Mouse (Mus musculus): Measurements from ENCODE around the gene Sdccag8. TPM values are rescaled to one million over a fixed set of nuclear protein-coding genes. Genes with fewer than 3 reads are reported as not detected.

Sdccag8 gene
- polyA plus RNA-seq, 1 experiment from 2014 or later, result 19.1 TPM

GRCm38 (mm10) chr1:176849377-176849776 is 34.9 kb downstream of the Sdccag8 start:
- WGBS, result 69% methylated on average over 2 of the region's 2 CpGs

DNA sequence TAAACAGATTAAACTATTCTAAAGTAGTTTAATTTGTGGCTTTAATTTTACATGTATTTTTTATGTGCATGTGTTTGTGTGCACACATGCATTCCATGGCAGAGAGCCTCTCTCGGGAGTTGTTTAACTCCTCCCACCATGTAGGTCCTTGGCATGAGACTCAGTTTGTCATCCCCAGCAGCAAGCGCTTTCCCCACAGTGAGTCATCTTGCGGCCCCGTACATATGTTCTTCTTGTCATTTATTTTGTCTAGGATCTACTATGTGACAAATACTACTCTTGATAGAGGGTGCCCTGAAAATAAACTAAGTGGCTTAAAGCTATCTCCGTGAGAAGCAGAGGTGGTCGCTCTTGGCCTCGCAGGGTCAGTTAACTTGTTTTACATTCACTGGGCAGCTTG is 36.9 kb downstream of the Sdccag8 start:
- no peak for ATAC-seq (ENCODE audit: insufficient number of reproducible peaks, insufficient read depth, low FRiP score, low TSS enrichment, low read depth)
- H3K36me3 ChIP-seq, result peaks cover 17% of the 10 kb centered on the region
- H3K9ac ChIP-seq, result no peak overlapping the region
- H3K27me3 ChIP-seq, result no peaks in the 10 kb centered on the region
- H3K4me1 ChIP-seq, result peaks cover 6% of the 10 kb centered on the region
- 98% methylated on average over 7 of the region's 7 CpGs for WGBS
- H3K9me3 ChIP-seq, result peaks cover 8% of the 10 kb centered on the region
- H3K4me3 ChIP-seq, result no peak overlapping the region
- no peak overlapping the region for H3K27ac ChIP-seq
- no peak overlapping the region for H3K4me2 ChIP-seq

More at GRCm38 (mm10) chr1:176849377-176849776, 34.9 kb downstream of the Sdccag8 start:
- Histone ChIP-seq H3K4me2 (no peak overlapping the region), H3K9me3 (peaks cover 8% of the 10 kb centered on the region), H3K36me3 (peaks cover 23% of the 10 kb centered on the region), H3K27ac (no peak overlapping the region), H3K9ac (no peak overlapping the region), H3K4me1 (peaks cover 6% of the 10 kb centered on the region), H3K27me3 (no peaks in the 10 kb centered on the region), H3K4me3 (no peak overlapping the region)
- no peak for ATAC-seq (ENCODE audit: insufficient number of reproducible peaks, insufficient read depth, low FRiP score, low TSS enrichment, low read depth)

- no peak for ATAC-seq (ENCODE audit: insufficient number of reproducible peaks, insufficient read depth, low FRiP score, low TSS enrichment, low read depth)
- 77% methylated on average over 9 of the region's 9 CpGs for WGBS
- H3K4me3 ChIP-seq, result no peak overlapping the region
- no peak overlapping the region for H3K4me2 ChIP-seq
- H3K36me3 ChIP-seq, result peaks cover 17% of the 10 kb centered on the region
- H3K9me3 ChIP-seq, result peaks cover 8% of the 10 kb centered on the region
- no peak overlapping the region for H3K27ac ChIP-seq
- peaks cover 6% of the 10 kb centered on the region for H3K4me1 ChIP-seq
- H3K9ac ChIP-seq, result no peak overlapping the region
- no peaks in the 10 kb centered on the region for H3K27me3 ChIP-seq
Measured at GRCm38 (mm10) chr1:176852813-176853590, 38.5 kb downstream of the Sdccag8 start.

DNA sequence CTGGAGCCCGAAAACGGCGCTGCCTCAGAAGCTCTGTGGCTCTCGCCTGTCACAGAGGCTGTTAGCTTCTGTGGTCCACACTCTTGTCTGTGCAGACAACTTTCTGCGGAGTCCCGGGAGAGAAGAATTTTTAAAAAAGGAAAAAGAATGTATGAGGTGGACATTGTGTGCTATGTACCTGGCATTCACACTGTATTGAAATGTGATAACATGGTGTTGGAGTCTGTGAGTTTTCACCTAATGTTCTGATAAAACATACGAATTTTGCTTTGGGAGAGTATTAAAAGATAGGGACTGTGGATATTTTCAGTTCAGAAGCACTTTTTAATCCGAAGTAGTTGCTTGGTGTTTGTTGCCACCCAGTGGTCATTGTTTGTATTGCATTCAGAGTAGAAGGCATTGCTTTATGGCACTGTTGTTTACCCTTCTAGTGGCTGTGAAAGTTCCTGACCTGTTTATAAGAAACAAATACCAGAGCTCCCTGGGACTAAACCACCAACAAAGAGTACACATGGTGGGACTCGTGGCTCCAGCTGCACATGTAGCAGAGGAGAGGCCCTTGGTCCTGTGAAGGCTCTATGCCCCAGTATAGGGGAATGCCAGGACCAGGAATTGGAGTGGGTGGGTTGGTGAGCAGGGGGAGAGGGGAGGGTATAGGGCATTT is 47.7 kb downstream of the Sdccag8 start:
- Histone ChIP-seq H3K27me3 (no peaks in the 10 kb centered on the region), H3K4me3 (no peak overlapping the region), H3K9me3 (no peaks in the 10 kb centered on the region), H3K9ac (no peak overlapping the region), H3K36me3 (no peaks in the 10 kb centered on the region), H3K4me2 (no peak overlapping the region), H3K27ac (no peak overlapping the region), H3K4me1 (peaks cover 8% of the 10 kb centered on the region)
- WGBS, result 54% methylated on average over 9 of the region's 9 CpGs
- ATAC-seq (ENCODE audit: insufficient number of reproducible peaks, insufficient read depth, low FRiP score, low TSS enrichment, low read depth), result no peak

DNA sequence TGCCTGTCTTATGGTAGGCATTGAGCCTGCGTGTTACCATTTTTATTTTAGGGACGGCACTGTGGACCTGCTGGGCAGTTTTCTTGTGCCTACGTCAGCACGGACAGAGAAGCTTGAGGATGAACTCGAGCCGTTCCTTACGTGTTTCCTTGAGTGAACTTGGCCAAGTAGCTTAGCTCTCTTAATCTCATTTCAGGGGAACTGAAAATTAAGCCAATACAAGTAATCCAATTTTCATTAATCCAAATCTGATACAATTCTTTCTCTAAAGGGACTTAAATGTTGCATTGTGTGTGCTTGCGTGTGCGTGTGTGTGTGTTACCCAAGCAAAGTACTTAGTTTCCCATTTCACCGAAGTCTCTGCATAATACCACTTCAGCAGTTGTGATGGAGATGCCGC is 56.0 kb downstream of the Sdccag8 start:
- Histone ChIP-seq H3K9me3 (no peaks in the 10 kb centered on the region), H3K27ac (no peak overlapping the region)
- 86% methylated on average over 11 of the region's 11 CpGs for WGBS

DNA sequence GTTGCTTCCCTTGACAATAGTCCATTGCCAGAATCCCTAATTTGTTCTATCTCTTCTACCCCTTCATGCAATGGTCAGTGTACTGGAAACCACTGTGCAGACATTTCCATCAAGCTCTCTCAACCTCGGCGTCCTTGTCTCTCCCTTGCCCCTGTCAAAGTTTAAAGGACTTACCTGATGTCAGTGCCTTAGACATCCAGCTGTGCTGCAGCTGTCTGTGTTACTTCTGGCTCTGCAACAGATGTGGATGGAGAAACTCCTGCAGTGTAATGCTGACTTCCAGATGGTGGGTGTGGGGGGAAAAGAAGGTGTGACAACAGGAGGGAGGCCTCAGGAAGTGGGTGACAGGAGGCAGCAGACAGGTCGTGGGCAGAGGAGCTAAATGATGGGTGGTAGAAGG is 57.5 kb downstream of the Sdccag8 start:
- H3K4me2 ChIP-seq, result no peak overlapping the region
- WGBS, result 54% methylated on average over 3 of the region's 3 CpGs
- H3K9me3 ChIP-seq, result no peaks in the 10 kb centered on the region
- ATAC-seq (ENCODE audit: insufficient number of reproducible peaks, insufficient read depth, low FRiP score, low TSS enrichment, low read depth), result no peak
- H3K27me3 ChIP-seq, result no peaks in the 10 kb centered on the region
- H3K4me1 ChIP-seq, result no peaks in the 10 kb centered on the region
- peaks cover 11% of the 10 kb centered on the region; the same call in 1 of the 2 replicates for H3K36me3 ChIP-seq
- no peak overlapping the region for H3K9ac ChIP-seq
- H3K27ac ChIP-seq, result no peak overlapping the region
- no peak overlapping the region for H3K4me3 ChIP-seq

More for the DNA sequence above, 56.0 kb downstream of the Sdccag8 start:
- H3K27me3 ChIP-seq, result no peaks in the 10 kb centered on the region
- no peak for ATAC-seq (ENCODE audit: insufficient number of reproducible peaks, insufficient read depth, low FRiP score, low TSS enrichment, low read depth)
- H3K9ac ChIP-seq, result no peak overlapping the region
- no peak overlapping the region for H3K4me3 ChIP-seq
- H3K4me1 ChIP-seq, result peaks cover 8% of the 10 kb centered on the region
- H3K36me3 ChIP-seq, result peaks cover 11% of the 10 kb centered on the region; the same call in 1 of the 2 replicates
- no peak overlapping the region for H3K4me2 ChIP-seq

DNA sequence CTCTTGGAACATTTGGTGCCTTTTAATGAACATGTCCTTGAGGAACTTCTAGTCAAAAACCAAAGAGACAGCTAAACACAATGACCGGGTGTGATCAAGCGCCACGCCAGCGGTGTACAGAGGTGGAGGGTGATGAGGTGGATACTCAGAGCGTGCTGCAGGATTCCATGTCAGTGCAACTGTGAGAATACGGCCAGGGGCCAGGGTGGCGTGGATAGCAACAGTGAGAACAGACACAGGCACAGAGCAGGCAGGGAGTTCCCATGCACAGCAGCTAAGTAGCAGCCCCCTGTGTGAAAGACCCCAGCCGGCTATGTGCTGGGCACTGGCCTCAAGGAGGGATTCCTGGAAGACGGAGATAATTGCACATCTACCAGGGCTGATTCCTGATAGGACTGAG is 59.0 kb downstream of the Sdccag8 start:
- Histone ChIP-seq H3K4me2 (no peak overlapping the region), H3K27me3 (no peaks in the 10 kb centered on the region), H3K4me1 (no peaks in the 10 kb centered on the region), H3K4me3 (no peak overlapping the region), H3K27ac (no peak overlapping the region), H3K9ac (no peak overlapping the region), H3K9me3 (no peaks in the 10 kb centered on the region), H3K36me3 (peaks cover 8% of the 10 kb centered on the region; the same call in 1 of the 2 replicates)
- ATAC-seq (ENCODE audit: insufficient number of reproducible peaks, insufficient read depth, low FRiP score, low TSS enrichment, low read depth), result no peak
- 85% methylated on average over 9 of the region's 9 CpGs for WGBS

- Histone ChIP-seq H3K9ac (no peak overlapping the region), H3K36me3 (peaks cover 4% of the 10 kb centered on the region; the same call in 1 of the 2 replicates), H3K27me3 (no peaks in the 10 kb centered on the region), H3K4me3 (no peak overlapping the region), H3K27ac (no peak overlapping the region), H3K4me2 (no peak overlapping the region), H3K9me3 (no peaks in the 10 kb centered on the region), H3K4me1 (no peaks in the 10 kb centered on the region)
- ATAC-seq (ENCODE audit: insufficient number of reproducible peaks, insufficient read depth, low FRiP score, low TSS enrichment, low read depth), result no peak
Measured at GRCm38 (mm10) chr1:176874155-176874554, 59.7 kb downstream of the Sdccag8 start.

DNA sequence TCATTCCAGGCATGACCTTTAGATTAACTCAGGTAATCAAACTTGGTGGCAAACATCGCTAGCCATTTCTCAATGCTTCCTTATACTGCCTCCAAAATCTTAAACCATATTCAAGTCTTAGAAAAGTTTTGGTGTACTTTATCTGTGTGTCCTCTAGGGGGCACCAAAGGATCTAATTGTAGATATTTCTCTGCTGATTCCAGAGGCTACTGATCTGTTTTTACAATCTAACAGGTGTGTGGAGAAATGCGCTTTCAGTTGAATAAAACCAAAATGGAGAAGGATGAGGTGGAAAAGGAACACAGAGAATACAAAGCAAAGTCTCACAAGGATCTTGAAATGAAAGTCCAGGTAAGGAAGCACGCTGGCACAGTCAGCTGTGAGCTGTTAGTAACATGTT is 63.3 kb downstream of the Sdccag8 start:
- Histone ChIP-seq H3K4me3 (no peak overlapping the region), H3K27ac (no peak overlapping the region), H3K9ac (no peak overlapping the region), H3K27me3 (no peaks in the 10 kb centered on the region), H3K36me3 (no peaks in the 10 kb centered on the region), H3K9me3 (no peaks in the 10 kb centered on the region), H3K4me1 (no peaks in the 10 kb centered on the region), H3K4me2 (no peak overlapping the region)
- 25% methylated on average over 3 of the region's 3 CpGs for WGBS
- no peak for ATAC-seq (ENCODE audit: insufficient number of reproducible peaks, insufficient read depth, low FRiP score, low TSS enrichment, low read depth)

GRCm38 (mm10) chr1:176879005-176879404 is 64.5 kb downstream of the Sdccag8 start:
- 47% methylated on average over 2 of the region's 2 CpGs for WGBS

DNA sequence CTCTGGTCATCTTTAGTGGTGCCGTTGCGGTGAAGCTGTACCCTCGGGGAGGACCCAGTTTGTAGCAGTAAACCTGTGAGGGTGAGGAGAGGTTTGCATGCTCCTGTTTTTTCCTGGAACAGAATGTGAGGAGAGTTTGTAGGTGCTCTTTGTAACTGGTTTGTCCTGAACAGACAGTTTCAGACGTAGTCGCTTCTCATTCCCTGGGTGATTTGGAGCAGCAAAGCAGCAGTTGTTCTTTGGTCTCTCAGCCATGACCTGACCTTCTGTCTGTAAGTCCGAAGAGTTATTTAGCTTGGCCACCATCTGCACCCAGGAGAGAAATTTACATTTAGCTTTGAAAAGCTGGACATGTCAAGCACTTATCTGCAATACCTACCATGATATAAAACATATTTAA is 65.2 kb downstream of the Sdccag8 start:
- Histone ChIP-seq H3K4me1 (no peaks in the 10 kb centered on the region), H3K9me3 (no peaks in the 10 kb centered on the region)
- 50% methylated on average over 6 of the region's 6 CpGs for WGBS

More at GRCm38 (mm10) chr1:176879005-176879404, 64.5 kb downstream of the Sdccag8 start:
- Histone ChIP-seq H3K27me3 (no peaks in the 10 kb centered on the region), H3K36me3 (no peaks in the 10 kb centered on the region), H3K4me1 (no peaks in the 10 kb centered on the region), H3K4me2 (no peak overlapping the region), H3K9me3 (no peaks in the 10 kb centered on the region), H3K4me3 (no peak overlapping the region), H3K27ac (no peak overlapping the region), H3K9ac (no peak overlapping the region)
- ATAC-seq (ENCODE audit: insufficient number of reproducible peaks, insufficient read depth, low FRiP score, low TSS enrichment, low read depth), result no peak

GRCm38 (mm10) chr1:176880101-176880500 is 65.6 kb downstream of the Sdccag8 start:
- Histone ChIP-seq H3K36me3 (no peaks in the 10 kb centered on the region), H3K9me3 (no peaks in the 10 kb centered on the region), H3K4me3 (no peak overlapping the region), H3K27ac (no peak overlapping the region), H3K27me3 (no peaks in the 10 kb centered on the region), H3K4me2 (no peak overlapping the region), H3K4me1 (no peaks in the 10 kb centered on the region), H3K9ac (no peak overlapping the region)
- 21% methylated on average over 5 of the region's 5 CpGs for WGBS
- ATAC-seq (ENCODE audit: insufficient number of reproducible peaks, insufficient read depth, low FRiP score, low TSS enrichment, low read depth), result no peak

More for the DNA sequence above, 65.2 kb downstream of the Sdccag8 start:
- Histone ChIP-seq H3K4me2 (no peak overlapping the region), H3K27me3 (no peaks in the 10 kb centered on the region), H3K27ac (no peak overlapping the region), H3K9ac (no peak overlapping the region), H3K4me3 (no peak overlapping the region), H3K36me3 (no peaks in the 10 kb centered on the region)
- no peak for ATAC-seq (ENCODE audit: insufficient number of reproducible peaks, insufficient read depth, low FRiP score, low TSS enrichment, low read depth)
